Mouse (Mus musculus): ENCODE measurements around the gene Tpd52l2. TPM values are rescaled to one million over a fixed set of nuclear protein-coding genes. Genes with fewer than 3 reads are reported as not detected.

Tpd52l2 gene
- total RNA-seq (2023), result 94.1 TPM

DNA sequence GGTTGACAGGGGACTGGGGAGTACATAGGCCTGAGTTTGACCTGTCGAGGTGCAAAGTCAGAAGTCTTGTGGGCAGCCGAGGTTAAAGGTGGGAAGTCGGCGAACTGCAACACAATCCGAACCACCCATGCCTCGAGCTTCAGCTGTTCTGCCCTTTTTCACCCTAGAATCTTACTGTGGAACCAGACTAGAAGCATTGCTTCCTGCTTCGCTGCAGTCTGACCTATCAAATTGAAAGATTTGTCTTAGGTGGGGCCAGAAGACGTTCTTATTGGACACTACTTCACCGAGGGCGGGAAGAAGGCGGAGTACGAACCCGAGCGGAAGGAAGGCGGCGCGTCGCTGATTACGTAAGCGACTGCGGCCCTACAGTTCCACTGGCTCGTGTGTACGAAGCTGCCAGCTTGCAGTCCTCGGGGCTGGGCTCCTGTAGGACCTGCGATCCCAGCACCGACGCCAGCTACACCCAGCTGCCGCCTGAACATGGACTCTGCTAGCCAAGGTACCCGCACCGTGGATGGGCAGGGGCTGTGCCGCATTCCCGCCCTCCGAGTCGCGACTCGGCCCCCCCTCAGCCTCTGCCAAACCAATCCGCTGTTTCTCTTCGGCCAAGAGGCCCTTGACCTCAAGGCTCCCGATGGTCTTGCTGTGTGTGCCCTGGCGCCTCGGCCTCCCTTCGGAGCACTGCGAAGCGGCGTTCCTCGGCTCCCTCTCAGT, at the start of gene Tpd52l2:
Gene Tpd52l2, plus strand, starts transcription at position 312 of the 717 bp plus-strand sequence.

DNA sequence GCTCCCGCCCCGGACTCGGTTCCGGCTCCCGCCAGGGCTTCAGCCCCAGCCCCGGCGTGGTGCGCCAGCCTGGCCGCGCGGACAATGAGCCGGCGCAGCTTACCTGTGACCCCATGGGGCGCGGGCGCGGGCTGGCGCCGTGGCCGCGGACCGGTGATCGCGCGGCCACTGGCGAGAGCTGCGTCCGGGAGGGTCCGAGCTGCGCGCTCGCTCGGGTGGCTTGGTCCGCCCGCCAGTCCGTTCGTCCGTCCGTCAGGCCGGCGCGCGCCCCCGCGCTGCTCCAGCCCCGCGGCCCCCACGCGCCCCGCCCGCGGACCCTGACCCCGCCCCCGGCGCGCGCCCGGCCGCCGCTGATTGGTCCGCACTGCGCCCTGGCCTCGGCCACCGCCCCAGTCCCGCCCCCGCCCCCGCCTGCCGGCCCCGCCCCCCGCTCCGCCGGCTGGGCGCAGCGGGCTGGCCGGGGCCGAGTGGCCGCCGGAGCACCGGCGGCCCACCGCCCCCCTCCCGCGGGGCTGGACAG, 37.7 kb upstream of the Tpd52l2 start, which contains the start of gene Zbtb46:
Gene Zbtb46, minus strand, starts transcription at position 274 of the 520 bp plus-strand sequence.

DNA sequence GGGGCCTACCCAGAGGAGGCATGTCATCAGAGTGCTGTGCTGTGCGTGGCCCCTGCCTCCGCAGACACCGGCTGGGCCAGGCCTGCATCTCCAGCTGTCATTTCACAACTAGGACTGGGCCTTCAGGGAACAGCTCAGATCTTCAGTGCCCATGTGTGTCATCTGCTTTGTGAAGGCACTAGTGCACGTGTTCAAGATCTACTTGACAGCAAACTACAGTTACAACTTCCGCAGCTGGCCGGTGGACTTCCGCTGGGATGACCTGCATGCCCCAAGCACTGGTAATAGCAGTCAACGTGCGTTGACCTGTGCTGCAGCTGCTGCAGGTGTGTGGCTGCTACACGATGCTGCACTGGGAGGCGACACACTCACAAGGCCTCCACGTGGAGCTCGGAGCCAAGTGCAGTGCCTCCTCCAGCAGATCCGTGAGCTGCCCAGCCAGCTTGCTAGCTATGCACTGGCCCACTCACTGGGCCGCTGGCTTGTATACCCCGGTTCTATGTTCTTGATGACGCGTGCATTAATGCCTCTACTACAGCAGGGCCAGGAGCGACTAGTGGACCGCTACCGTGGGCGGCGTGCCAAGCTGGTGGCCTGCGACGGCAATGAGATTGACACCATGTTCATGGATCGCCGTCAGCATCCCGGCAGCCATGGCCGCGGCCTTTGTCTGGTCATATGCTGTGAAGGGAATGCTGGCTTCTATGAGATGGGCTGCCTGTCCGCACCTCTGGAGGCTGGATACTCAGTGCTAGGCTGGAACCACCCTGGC, 3.6 kb upstream of the Tpd52l2 start, which contains the start of gene Abhd16b:
Gene Abhd16b, plus strand, starts transcription at position 51 of the 772 bp plus-strand sequence.

DNA sequence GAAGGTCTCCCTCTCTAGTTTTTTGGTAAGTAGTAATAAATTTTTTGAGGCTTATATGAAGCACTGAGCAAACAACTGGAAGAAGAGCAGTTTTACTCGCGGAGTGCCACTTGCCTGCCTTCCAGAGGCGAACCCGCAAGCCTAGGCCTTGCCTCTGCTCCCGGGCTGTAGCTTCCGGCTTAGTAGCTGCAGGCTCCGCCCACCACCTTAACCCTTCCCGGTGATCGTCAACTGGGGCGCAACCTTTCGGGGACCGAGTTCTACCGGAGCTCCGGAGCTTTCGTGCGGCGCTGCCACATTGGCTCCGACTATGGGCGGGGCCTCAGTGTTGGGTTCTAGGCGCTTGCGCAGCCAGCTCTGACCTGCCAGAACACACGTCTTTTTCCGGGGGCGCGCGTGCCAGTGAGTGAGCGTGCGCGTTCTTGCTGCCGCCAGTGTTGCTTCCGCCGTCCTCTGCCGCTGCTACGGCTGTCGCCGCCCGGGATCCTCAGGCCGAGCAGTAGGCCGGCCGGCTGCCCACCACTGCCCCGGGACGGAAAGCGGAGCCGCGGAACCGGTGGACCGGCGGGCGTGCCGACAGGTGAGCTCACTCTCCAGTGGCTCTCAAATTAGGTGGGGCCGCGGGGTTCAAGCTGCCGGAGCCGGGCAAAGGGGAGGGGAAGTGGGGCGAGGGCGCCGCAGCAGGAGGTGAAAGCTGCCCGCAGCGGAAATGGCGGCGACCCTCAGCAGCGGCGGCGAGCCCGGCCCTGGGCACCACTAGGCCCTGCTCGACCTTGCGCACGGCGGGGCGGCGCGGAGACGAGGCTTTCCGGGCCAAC, 23.4 kb downstream of the Tpd52l2 start, which contains the start of gene Dnajc5:
Gene Dnajc5, plus strand, starts transcription at position 368 of the 818 bp plus-strand sequence.

Other genes starting within 250 kb of the Tpd52l2 start
- gene Gmeb2, start 209.1 kb upstream of the Tpd52l2 start, total RNA-seq (2023), result 53.9 TPM
- gene Stmn3, start 182.6 kb upstream of the Tpd52l2 start, total RNA-seq (2023), result not detected
- gene Rtel1, start 177.4 kb upstream of the Tpd52l2 start, total RNA-seq (2023), result 115 TPM
- gene Zgpat, start 132.2 kb upstream of the Tpd52l2 start, total RNA-seq (2023), result 102 TPM
- 82.0 TPM for gene Arfrp1, start 131.7 kb upstream of the Tpd52l2 start, total RNA-seq (2023)
- 214 TPM for gene Lime1, start 117.1 kb upstream of the Tpd52l2 start, total RNA-seq (2023)
- 0.76 TPM for gene Zbtb46, start 37.7 kb upstream of the Tpd52l2 start, total RNA-seq (2023)
- gene Abhd16b, start 3.9 kb upstream of the Tpd52l2 start, total RNA-seq (2023), result not detected
- 123 TPM for gene Dnajc5, start 23.3 kb downstream of the Tpd52l2 start, total RNA-seq (2023)
- gene Uckl1, start 87.8 kb downstream of the Tpd52l2 start, total RNA-seq (2023), result 108 TPM
- gene Prpf6, start 94.7 kb downstream of the Tpd52l2 start, total RNA-seq (2023), result 60.9 TPM
- gene Zfp512b, start 95.7 kb downstream of the Tpd52l2 start, total RNA-seq (2023), result 62.2 TPM
- gene Samd10, start 102.1 kb downstream of the Tpd52l2 start, total RNA-seq (2023), result 10.6 TPM
- not detected for gene Gm29797, start 159.9 kb downstream of the Tpd52l2 start, total RNA-seq (2023)
- not detected for gene Sox18, start 174.5 kb downstream of the Tpd52l2 start, total RNA-seq (2023)
- 20.5 TPM for gene Tcea2, start 183.2 kb downstream of the Tpd52l2 start, total RNA-seq (2023)
- gene Rgs19, start 196.8 kb downstream of the Tpd52l2 start, total RNA-seq (2023), result 90.7 TPM
- not detected for gene Lkaaear1, start 201.3 kb downstream of the Tpd52l2 start, total RNA-seq (2023)
- 0.62 TPM for gene Oprl1, start 217.9 kb downstream of the Tpd52l2 start, total RNA-seq (2023)

Data from CD4-positive naive resting alpha-beta T cell, adult 76 days (primary cell).